Comparison of ENCODE assay signal across 9 mouse cellular contexts in the genomic region with DNA sequence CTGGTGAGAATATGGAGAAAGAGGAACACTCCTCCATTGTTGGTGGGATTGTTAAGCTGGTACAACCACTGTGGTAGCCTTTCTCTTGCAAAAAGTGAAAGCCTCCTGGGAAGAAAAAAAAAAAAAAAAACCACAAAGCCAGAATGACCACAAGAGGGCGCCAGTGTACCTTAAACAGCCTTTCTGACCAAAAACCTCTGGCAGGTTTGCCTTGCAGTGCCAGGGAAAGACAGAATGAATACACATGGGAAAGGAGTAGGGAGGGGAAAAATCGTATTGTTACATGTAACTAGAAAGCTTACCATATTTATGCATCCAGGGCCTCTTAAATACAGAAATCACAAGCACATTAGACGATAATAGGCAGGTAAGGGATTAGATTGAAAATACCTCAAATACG.
DNase-seq lines count a peak whose midpoint lies in the region; ATAC-seq and TF ChIP-seq lines count a peak whose summit lies in the region.
"Had no signal": no experiment of that assay in that cellular context is flagged by ENCODE, and none has a peak within 500 bp of the region (broad histone marks: within the 10 kb centered on the region; RNA-seq: fewer than 3 reads in every experiment).

No protein-coding gene starts in this region.

- H3K36me3 ChIP-seq in kidney, postnatal 0 days (ENCODE audit: insufficient read depth, low read length), result no peaks in the 10 kb centered on the region
- H3K36me3 ChIP-seq in kidney, embryonic 15.5 days, result no peaks in the 10 kb centered on the region
- H3K36me3 ChIP-seq in limb, embryonic 14.5 days (ENCODE audit: control insufficient read depth, insufficient read depth, low read length), result no peaks in the 10 kb centered on the region
- H3K36me3 ChIP-seq: neural tube, embryonic 13.5 days had no signal

- H3K4me2 ChIP-seq in kidney, postnatal 0 days (ENCODE audit: low read length), result no peak overlapping the region
- no peak overlapping the region for H3K4me2 ChIP-seq in kidney, embryonic 15.5 days
- no peak overlapping the region for H3K4me2 ChIP-seq in limb, embryonic 14.5 days (replicated peaks; ENCODE audit: low read depth, low read length, severe bottlenecking)
- H3K4me2 ChIP-seq: neural tube, embryonic 13.5 days had no signal

- no peaks in the 10 kb centered on the region for H3K27me3 ChIP-seq in kidney, postnatal 0 days (ENCODE audit: insufficient read depth, low read length)
- H3K27me3 ChIP-seq in kidney, embryonic 15.5 days, result peaks cover 9% of the 10 kb centered on the region; the same call in 1 of the 2 replicates
- H3K27me3 ChIP-seq in limb, embryonic 14.5 days (ENCODE audit: control insufficient read depth, insufficient read depth, low read length), result no peaks in the 10 kb centered on the region

- H3K9me3 ChIP-seq in kidney, postnatal 0 days (replicated peaks; ENCODE audit: low read length), result no peaks in the 10 kb centered on the region
- H3K9me3 ChIP-seq in kidney, embryonic 15.5 days (replicated peaks), result no peaks in the 10 kb centered on the region
- no peaks in the 10 kb centered on the region for H3K9me3 ChIP-seq in limb, embryonic 14.5 days (ENCODE audit: control insufficient read depth, low read length)
- H3K9me3 ChIP-seq: neural tube, embryonic 13.5 days had no signal

- ATAC-seq in kidney, postnatal 0 days (replicated peaks; ENCODE audit: low FRiP score, low read depth), result no peak
- no peak for ATAC-seq in kidney, embryonic 15.5 days (replicated peaks; ENCODE audit: low FRiP score)
- ATAC-seq in limb, embryonic 14.5 days (ENCODE audit: low FRiP score, low read depth), result no peak
- no peak for ATAC-seq in megakaryocyte, adult 5-6 weeks (ENCODE audit: poor library complexity, severe bottlenecking)

- TF ChIP-seq POLR2A in limb, embryonic 14.5 days (IDR thresholded peaks at IDR 0.05; ENCODE audit: borderline replicate concordance, extremely low read depth, insufficient read depth, insufficient read length), result no peak

- H3K27ac ChIP-seq in kidney, postnatal 0 days, result no peak overlapping the region
- H3K27ac ChIP-seq in kidney, embryonic 15.5 days, result no peak overlapping the region
- no peak overlapping the region for H3K27ac ChIP-seq in limb, embryonic 14.5 days (replicated peaks; ENCODE audit: low read depth, low read length)
- H3K27ac ChIP-seq: neural tube, embryonic 13.5 days had no signal

- peak; percentile 81 for DNase-seq in kidney, postnatal 0 days (ENCODE audit: low spot score)
- DNase-seq in WW6 (ENCODE audit: low read depth, low spot score), result peak; percentile 16
- DNase-seq in cerebellum, postnatal 36 days, result peak; percentile 57 to 61
- DNase-seq in hindlimb bud, embryonic 11.5 days (ENCODE audit: extremely low spot score, low read depth, low spot score), result peak; percentile 53
- peak; percentile 79 for DNase-seq in limb, embryonic 14.5 days (ENCODE audit: low spot score)
- peak; percentile 87 for DNase-seq in retina, embryonic 14.5 days (ENCODE audit: low spot score)

- WGBS in kidney, postnatal 0 days, result 39% methylated on average over 4 of the region's 4 CpGs
- WGBS in kidney, embryonic 15.5 days, result 44% methylated on average over 4 of the region's 4 CpGs
- WGBS in limb, embryonic 14.5 days, result 37% methylated on average over 4 of the region's 4 CpGs

- H3K9ac ChIP-seq in kidney, postnatal 0 days (ENCODE audit: low read depth, low read length), result no peak overlapping the region
- no peak overlapping the region for H3K9ac ChIP-seq in kidney, embryonic 15.5 days
- no peak overlapping the region for H3K9ac ChIP-seq in limb, embryonic 14.5 days (ENCODE audit: low read depth, low read length, severe bottlenecking)
- H3K9ac ChIP-seq: neural tube, embryonic 13.5 days had no signal

- H3K4me3 ChIP-seq in kidney, postnatal 0 days (replicated peaks; ENCODE audit: low read depth, low read length), result no peak overlapping the region
- H3K4me3 ChIP-seq in kidney, embryonic 15.5 days (replicated peaks), result no peak overlapping the region
- H3K4me3 ChIP-seq in limb, embryonic 14.5 days (replicated peaks; ENCODE audit: low read length), result no peak overlapping the region
- H3K4me3 ChIP-seq: neural tube, embryonic 13.5 days had no signal

- no peaks in the 10 kb centered on the region for H3K4me1 ChIP-seq in kidney, postnatal 0 days (replicated peaks; ENCODE audit: insufficient read depth, low read length)
- H3K4me1 ChIP-seq in kidney, embryonic 15.5 days, result no peaks in the 10 kb centered on the region
- H3K4me1 ChIP-seq in limb, embryonic 14.5 days (ENCODE audit: control insufficient read depth, insufficient read depth, low read length), result no peaks in the 10 kb centered on the region

- peak; percentile 84 for TF ChIP-seq CTCF in kidney, postnatal 0 days (IDR thresholded peaks at IDR 0.05; ENCODE audit: low read depth)

Comparison
In these comparisons a context has a peak if more than half of its experiments do, and no peak if none do; other contexts are left out.
1. DNase-seq: peak in every context shown above with its lines; median percentile 87 in retina, embryonic 14.5 days; 81 in kidney, postnatal 0 days; 79 in limb, embryonic 14.5 days; 59 in cerebellum, postnatal 36 days; 53 in hindlimb bud, embryonic 11.5 days; 16 in WW6.